Mouse (Mus musculus): ENCODE data around the gene Tcl1b1. TPM values are rescaled to one million over a fixed set of nuclear protein-coding genes. Genes with fewer than 3 reads are reported as not detected.

Tcl1b1 gene
- polyA plus RNA-seq (2015; fragmentation: Nextera tagmentation; extraction: Ambion mirVana) = not detected in 2 replicates

DNA sequence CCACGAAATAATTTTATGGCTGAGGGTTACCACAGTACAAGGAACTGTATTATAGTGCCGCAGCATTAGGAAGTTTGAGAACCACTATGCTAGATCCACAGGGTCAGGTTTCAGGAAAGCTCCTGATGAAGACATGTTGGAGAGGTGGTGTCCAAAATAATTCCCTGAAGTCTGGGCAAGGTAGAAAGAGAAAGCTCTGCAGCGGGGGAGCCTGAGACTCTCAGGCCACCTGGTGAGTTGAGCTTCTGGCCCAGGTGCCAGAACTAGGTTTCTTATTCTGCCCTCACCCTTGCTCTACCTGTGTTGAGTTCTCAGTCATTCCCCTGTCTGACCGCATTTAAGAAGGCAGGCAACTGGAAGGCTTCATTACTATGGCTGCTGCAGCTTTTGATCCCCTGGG, at the start of gene Tcl1b1:
Gene Tcl1b1 (plus strand): TSS at position 301 of the 400 bp plus-strand sequence.

GRCm38 (mm10) chr12:105145714-105146113, 13.8 kb upstream of the Tcl1b1 start, which contains the start of gene Tcl1b2:
TSS of gene Tcl1b2 (plus strand) at chr12:105146014.

DNA sequence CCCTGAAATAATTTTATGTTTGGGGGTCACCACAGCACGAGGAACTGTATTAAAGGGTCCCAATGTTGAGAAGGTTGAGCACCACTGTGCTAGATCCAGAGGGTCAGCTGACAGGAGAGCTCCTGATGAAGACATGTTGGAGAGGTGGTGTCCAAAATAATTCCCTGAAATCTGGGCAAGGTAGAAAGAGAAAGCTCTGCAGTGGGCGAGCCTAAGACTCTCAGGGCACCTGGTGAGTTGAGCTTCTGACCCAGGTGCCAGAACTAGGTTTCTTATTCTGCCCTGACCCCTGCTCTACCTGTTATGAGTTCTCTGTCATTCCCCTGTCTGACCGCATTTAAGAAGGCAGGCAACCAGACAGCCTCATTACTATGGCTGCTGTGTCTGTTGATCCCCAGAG, 16.6 kb downstream of the Tcl1b1 start, which contains the start of gene Tcl1b5:
Gene Tcl1b5 (plus strand): TSS at position 301 of the 400 bp plus-strand sequence.

GRCm38 (mm10) chr12:105190743-105191142, 31.3 kb downstream of the Tcl1b1 start, which contains the start of gene Tcl1b3:
TSS of gene Tcl1b3 (plus strand) at chr12:105191043.

DNA sequence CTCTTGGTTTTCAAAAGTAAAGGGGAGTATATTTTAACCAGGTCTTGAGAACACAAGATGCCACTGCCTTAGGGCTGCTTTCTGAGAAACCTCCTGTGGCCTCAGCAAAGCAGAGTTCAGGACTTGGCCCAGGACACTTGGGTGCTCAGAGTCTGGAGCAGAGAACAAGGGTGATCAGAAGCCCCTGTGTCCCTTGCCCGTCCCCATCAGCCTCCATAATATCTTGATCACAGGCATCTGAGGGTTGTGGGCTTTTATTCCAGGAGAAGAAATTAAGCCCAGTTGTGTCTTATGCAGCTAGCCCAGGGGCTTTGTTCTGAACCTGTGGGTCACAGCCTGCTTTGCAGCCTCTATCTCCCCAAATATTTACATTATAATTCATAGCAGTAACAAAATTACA, 42.2 kb downstream of the Tcl1b1 start, which contains the start of gene Tcl1b4:
Gene Tcl1b4 (plus strand): TSS at position 301 of the 400 bp plus-strand sequence.

Other genes with a start within 250 kb of the Tcl1b1 start
- 1.2 and 1.4 TPM in 2 replicates for gene Syne3, start 149.9 kb upstream of the Tcl1b1 start, polyA plus RNA-seq (2015; fragmentation: Nextera tagmentation; extraction: Ambion mirVana)
- gene Glrx5, start 127.0 kb upstream of the Tcl1b1 start, polyA plus RNA-seq (2015; fragmentation: Nextera tagmentation; extraction: Ambion mirVana) = 225 and 244 TPM in 2 replicates
- not detected in 2 replicates for gene Tcl1b2, start 13.7 kb upstream of the Tcl1b1 start, polyA plus RNA-seq (2015; fragmentation: Nextera tagmentation; extraction: Ambion mirVana)
- not detected in 2 replicates for gene Tcl1b5, start 16.7 kb downstream of the Tcl1b1 start, polyA plus RNA-seq (2015; fragmentation: Nextera tagmentation; extraction: Ambion mirVana)
- gene Tcl1b3, start 31.4 kb downstream of the Tcl1b1 start, polyA plus RNA-seq (2015; fragmentation: Nextera tagmentation; extraction: Ambion mirVana) = not detected in 2 replicates
- not detected in 2 replicates for gene Tcl1b4, start 42.3 kb downstream of the Tcl1b1 start, polyA plus RNA-seq (2015; fragmentation: Nextera tagmentation; extraction: Ambion mirVana)
- gene Tcl1, start 63.1 kb downstream of the Tcl1b1 start, polyA plus RNA-seq (2015; fragmentation: Nextera tagmentation; extraction: Ambion mirVana) = not detected in 2 replicates
- gene Tunar, start 174.2 kb downstream of the Tcl1b1 start, polyA plus RNA-seq (2015; fragmentation: Nextera tagmentation; extraction: Ambion mirVana) = 22.3 and 29.5 TPM in 2 replicates

Data from neural tube, postnatal 0 days (tissue).